Mouse (Mus musculus) urinary bladder, postnatal 36 days (tissue): ENCODE data around the gene Ptrhd1.

Source experiments
- DNase-seq, 2 experiments: peaks; one replicate each; pipeline ENCODE4 v3.0.0; 2022; ENCODE audit warnings: low spot score in 2 of 2, mixed read lengths in 1 of 2

Ptrhd1 gene

DNA sequence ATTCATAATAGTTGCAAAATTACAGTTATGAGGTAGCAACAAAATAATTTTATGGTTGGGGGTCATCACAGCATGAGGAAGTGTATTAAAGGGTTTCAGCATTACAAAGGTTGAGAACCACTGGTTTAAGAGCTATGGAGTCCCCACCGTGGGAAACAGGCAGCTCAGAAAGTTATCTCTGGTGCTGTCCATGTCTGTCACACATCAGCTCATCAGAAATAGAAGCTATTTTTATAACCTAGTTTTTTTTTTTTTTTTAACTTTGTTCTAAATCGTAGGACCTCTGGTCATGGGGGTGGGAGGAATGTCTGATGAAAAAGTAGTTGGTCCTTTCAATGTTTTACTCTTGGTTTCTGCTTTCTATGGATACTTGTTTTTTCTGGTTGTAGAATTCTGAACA, 10.0 kb downstream of the Ptrhd1 start:
- DNase-seq: no peak

- no peak for DNase-seq
These were observed 11.9 kb downstream of the Ptrhd1 start for GRCm38 (mm10) chr12:4245742-4246141.

DNA sequence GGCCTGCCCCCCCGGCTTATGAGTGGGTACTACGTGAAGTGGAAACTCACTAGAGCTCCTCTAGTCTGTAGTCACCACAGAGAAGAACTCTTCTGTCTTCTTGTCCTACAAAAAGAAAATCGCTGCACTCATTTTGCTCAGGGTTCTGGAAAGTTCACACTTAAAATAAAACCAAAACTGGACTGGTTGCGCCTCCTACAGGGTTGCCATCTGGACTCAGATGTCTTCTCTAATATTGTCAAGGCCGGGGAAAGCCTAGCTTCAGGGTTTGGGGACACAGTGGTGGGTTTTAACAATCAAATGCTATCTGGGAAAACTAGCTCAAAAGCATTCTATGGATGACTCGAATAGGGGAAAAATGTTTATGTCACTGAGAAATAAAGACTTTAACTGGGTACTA, 16.0 kb downstream of the Ptrhd1 start:
- DNase-seq: no peak

DNA sequence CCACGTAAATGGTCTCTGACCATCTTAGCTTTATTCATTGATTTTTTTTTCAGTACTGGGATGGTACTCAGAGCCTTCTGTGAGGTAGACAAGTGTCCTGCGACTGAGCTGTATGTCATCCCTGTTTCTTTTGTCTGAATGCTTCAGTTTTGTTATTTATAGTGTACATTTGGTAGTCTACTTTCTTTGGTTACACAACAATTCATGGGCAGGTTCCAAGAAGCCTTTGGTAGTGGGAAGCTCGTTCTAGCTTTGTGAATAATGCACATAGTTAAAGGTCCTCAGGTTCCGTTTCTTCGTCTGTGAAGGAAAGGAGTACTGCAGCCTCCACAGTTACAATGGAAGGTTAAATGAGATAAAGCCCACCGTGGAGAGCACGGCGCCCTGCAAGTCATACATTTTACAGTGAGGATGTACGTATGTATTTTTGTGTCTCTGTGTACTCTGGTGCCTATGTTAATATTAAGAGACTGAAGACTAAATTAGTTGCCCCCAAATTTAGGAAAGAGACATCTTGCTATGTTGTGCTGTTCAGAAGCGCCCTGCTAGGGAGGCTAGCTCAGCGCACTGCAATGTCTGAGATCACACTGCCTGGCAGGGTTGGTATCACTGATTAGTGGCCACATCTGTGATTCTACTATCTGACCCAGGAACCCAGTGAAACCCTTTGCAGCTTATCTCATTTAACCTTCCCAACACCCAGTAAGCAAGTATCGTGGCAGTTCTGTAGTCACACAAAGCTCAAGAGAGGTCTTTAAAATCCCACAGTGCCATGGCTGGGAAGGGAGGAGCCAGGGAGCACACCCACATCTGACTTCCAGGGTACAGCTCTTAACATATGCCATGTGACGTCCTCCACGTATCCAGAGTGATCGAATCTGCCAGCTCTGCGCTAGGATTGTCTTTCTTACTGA, 19.2 kb downstream of the Ptrhd1 start:
- DNase-seq: no peak

DNA sequence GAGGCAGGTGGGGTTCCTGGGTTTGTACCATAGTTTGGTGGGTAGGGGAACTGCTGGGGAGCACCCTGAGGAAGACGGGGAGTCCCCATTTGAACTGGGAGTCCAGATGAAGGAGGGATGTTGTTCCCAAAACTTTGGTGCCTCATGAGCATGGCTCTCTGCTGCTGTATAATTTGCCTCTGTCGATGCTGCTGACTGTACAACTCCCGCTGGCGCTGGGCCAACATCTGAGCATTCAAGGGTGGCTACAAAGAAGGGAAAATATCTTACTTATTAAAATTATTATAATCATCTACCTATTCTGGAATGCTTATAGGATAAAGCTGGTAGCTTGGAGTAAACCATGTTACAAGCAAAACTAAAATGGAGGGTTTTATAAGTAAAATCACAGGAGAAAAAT, 33.9 kb downstream of the Ptrhd1 start:
- DNase-seq: no peak

- no peak for DNase-seq
These were observed 37.3 kb downstream of the Ptrhd1 start for GRCm38 (mm10) chr12:4271078-4271477.

DNA sequence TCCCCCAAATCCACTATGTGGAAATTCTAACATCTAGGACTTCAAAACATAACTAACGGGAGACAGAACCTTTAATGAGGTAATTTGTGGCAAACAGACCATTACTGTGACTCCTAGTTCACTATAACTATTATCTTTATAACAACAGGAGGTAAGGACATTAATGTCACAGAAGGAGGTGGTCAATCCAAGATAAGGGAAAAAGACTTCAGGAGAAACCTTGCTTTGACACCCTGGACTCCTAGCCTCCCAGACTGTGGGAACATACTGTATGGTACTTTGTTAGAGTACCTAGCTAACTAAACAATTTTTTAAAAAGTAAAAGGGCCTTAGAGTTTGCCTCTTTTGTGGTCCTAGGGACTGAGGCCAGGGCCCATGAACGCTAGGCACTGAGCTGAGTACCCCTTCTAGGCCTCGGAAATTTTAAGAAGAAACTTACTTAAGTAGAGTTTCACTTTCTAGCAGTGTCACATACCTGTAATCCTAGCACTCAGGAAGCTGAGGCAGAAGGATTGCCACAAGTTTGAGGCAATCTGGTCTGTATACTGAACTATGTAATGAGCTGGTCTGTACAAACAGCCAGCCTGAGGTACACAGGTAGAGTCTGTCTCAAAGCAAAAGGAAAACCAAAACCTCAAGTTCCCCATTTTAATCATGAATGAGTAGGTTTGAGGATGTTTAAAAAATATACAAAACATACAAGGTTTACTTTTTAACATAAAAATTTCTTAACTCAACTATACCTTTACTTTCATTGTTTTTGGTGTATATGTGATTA, 45.3 kb downstream of the Ptrhd1 start:
- DNase-seq: no peak

GRCm38 (mm10) chr12:4279878-4280277, 46.1 kb downstream of the Ptrhd1 start:
- no peak for DNase-seq

DNA sequence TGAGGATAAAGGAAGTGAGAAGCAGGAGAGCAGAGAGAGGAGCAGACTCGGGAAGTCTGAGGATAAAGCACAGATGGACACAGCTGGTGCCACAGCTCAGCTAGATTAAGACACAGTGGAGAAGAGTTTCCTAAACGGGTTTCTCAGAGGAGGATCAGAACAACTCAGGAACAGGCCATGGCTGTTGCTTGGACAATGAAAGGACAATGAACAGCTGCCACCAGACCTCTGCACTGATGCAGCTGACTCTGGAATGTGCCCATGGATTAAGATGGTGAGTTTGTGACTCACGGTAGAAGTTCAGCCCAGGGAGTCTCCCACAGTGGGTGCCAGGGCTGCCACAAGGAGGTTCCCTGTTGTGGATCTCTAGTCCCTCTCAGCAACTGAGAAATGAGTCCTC, 51.4 kb downstream of the Ptrhd1 start:
- no peak for DNase-seq
